Mouse (Mus musculus): Measurements from ENCODE around the gene Abl1.

Gene Abl1

GRCm38 (mm10) chr2:31733558-31733957, 45.4 kb downstream of the Abl1 start:
- in situ Hi-C loops (cut with MboI, MseI) = no loop called here

- in situ Hi-C loops (cut with MboI, MseI) = no loop called here
Measured at GRCm38 (mm10) chr2:31739041-31739440, 50.9 kb downstream of the Abl1 start.

GRCm38 (mm10) chr2:31741728-31742127, 53.6 kb downstream of the Abl1 start:
- in situ Hi-C loops (cut with MboI, MseI) = no loop called here

GRCm38 (mm10) chr2:31742134-31742533, 54.0 kb downstream of the Abl1 start:
- in situ Hi-C loops (cut with MboI, MseI) = no loop called here

- in situ Hi-C loops (cut with MboI, MseI) = no loop called here
Measured at GRCm38 (mm10) chr2:31745741-31746243, 57.6 kb downstream of the Abl1 start.

GRCm38 (mm10) chr2:31746835-31747234, 58.7 kb downstream of the Abl1 start:
- in situ Hi-C loops (cut with MboI, MseI) = no loop called here

GRCm38 (mm10) chr2:31749046-31749709, 61.0 kb downstream of the Abl1 start:
- in situ Hi-C loops (cut with MboI, MseI) = no loop called here

- in situ Hi-C loops (cut with MboI, MseI) = no loop called here
Measured at GRCm38 (mm10) chr2:31750133-31750532, 62.0 kb downstream of the Abl1 start.

- in situ Hi-C loops (cut with MboI, MseI) = no loop called here
Measured at GRCm38 (mm10) chr2:31757472-31757871, 69.3 kb downstream of the Abl1 start.

- in situ Hi-C loops (cut with MboI, MseI) = no loop called here
Measured at GRCm38 (mm10) chr2:31758966-31759365, 70.8 kb downstream of the Abl1 start.

GRCm38 (mm10) chr2:31759751-31760460, 71.7 kb downstream of the Abl1 start:
- in situ Hi-C loops (cut with MboI, MseI) = no loop called here

- in situ Hi-C loops (cut with MboI, MseI) = no loop called here
Measured at GRCm38 (mm10) chr2:31760486-31760885, 72.3 kb downstream of the Abl1 start.

GRCm38 (mm10) chr2:31761115-31761531, 72.9 kb downstream of the Abl1 start:
- in situ Hi-C loops (cut with MboI, MseI) = no loop called here

GRCm38 (mm10) chr2:31761585-31761984, 73.4 kb downstream of the Abl1 start:
- in situ Hi-C loops (cut with MboI, MseI) = no loop called here

GRCm38 (mm10) chr2:31762155-31762554, 74.0 kb downstream of the Abl1 start:
- in situ Hi-C loops (cut with MboI, MseI) = no loop called here

GRCm38 (mm10) chr2:31762853-31763252, 74.7 kb downstream of the Abl1 start:
- in situ Hi-C loops (cut with MboI, MseI) = no loop called here

GRCm38 (mm10) chr2:31763271-31763670, 75.1 kb downstream of the Abl1 start:
- in situ Hi-C loops (cut with MboI, MseI) = no loop called here

- in situ Hi-C loops (cut with MboI, MseI) = no loop called here
Measured at GRCm38 (mm10) chr2:31767104-31767503, 78.9 kb downstream of the Abl1 start.

- in situ Hi-C loops (cut with MboI, MseI) = no loop called here
Measured at GRCm38 (mm10) chr2:31767815-31768214, 79.6 kb downstream of the Abl1 start.

- in situ Hi-C loops (cut with MboI, MseI) = no loop called here
Measured at GRCm38 (mm10) chr2:31769115-31769514, 80.9 kb downstream of the Abl1 start.

GRCm38 (mm10) chr2:31769631-31770111, 81.5 kb downstream of the Abl1 start:
- in situ Hi-C loops (cut with MboI, MseI) = loop anchor here in 1 of 2 experiments (10.0 kb wide), 1 partner anchor 55 kb away; no protein-coding TSS in a partner anchor

GRCm38 (mm10) chr2:31770781-31771441, 82.7 kb downstream of the Abl1 start:
- in situ Hi-C loops (cut with MboI, MseI) = loop anchor here in 1 of 2 experiments (10.0 kb wide), 1 partner anchor 56 kb away; no protein-coding TSS in a partner anchor

All from T-helper 17 cell (primary cell).